Mouse (Mus musculus): ENCODE data around the gene Ssbp4. TPM values are rescaled to one million over a fixed set of nuclear protein-coding genes. Genes with fewer than 3 reads are reported as not detected.
A peak's percentile ranks its signal among the peaks of the same experiment; 100 is the strongest.
"Not testable (repeated sequence)": the region's sequence is repeated elsewhere in the genome, so short reads cannot be mapped to it uniquely, and the experiment has no call there.

Ssbp4 gene
- polyA plus RNA-seq, 1 experiment from 2014 or later: 62.4 TPM

GRCm38 (mm10) chr8:70597417-70598272 lies 11.0 kb downstream of the Ssbp4 start:
- Histone ChIP-seq H3K4me3 (replicated peaks) (peak overlapping the region; percentile 42), H3K4me1 (replicated peaks) (peaks cover 97% of the 10 kb centered on the region), H3K27me3 (no peaks in the 10 kb centered on the region), H3K9me3 (replicated peaks) (no peaks in the 10 kb centered on the region), H3K9ac (peak overlapping the region; percentile 51), H3K4me2 (peak overlapping the region; percentile 60), H3K27ac (no peak overlapping the region), H3K36me3 (peaks cover 59% of the 10 kb centered on the region)
- DNase-seq: no peak
- ATAC-seq (ENCODE audit: low read depth): no peak
- WGBS (ENCODE audit: insufficient replicate concordance): 62% methylated on average over 65 of the region's 68 CpGs

DNA sequence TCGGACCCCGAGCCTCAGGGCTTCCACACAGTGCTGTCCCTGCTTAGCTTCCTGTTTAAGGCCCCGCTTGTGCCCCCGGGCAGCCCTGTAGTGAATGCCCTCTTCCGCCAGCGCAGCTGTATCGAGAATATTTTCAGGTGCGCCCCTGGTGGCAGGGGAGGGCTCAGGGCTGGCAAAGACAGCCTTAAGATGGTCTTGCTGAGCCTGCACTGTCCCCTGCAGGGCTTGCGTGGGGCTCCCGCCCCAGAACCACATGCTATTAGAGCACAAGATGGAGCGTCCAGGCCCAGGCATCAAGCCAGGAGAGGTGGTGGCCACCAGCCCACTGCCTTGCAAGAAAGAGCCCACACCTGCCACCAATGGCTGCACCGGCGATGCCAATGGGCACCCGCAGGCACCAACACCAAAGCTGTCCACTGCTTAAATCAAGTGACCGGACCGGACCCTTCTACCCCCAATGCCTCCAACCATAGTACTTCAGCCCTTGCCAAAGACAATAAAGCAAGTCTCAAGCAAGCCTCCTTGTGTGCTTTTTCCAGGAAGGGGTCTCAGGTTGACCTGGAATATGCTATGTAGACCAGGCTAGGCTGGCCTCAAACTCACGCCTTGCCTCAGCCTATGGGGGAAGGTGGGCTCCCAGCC lies 11.8 kb downstream of the Ssbp4 start:
- Histone ChIP-seq H3K27me3 (no peaks in the 10 kb centered on the region), H3K36me3 (peaks cover 55% of the 10 kb centered on the region), H3K4me3 (replicated peaks) (no peak overlapping the region), H3K4me1 (replicated peaks) (peaks cover 96% of the 10 kb centered on the region), H3K4me2 (no peak overlapping the region), H3K27ac (no peak overlapping the region), H3K9ac (no peak overlapping the region), H3K9me3 (replicated peaks) (no peaks in the 10 kb centered on the region)
- DNase-seq (no peak), ATAC-seq (ENCODE audit: low read depth) (no peak)
- 81% methylated on average over 17 of the region's 17 CpGs for WGBS (ENCODE audit: insufficient replicate concordance)

GRCm38 (mm10) chr8:70596216-70596615 lies 12.5 kb downstream of the Ssbp4 start:
- H3K4me3 ChIP-seq (replicated peaks): no peak overlapping the region
- 90% methylated on average over 18 of the region's 18 CpGs for WGBS (ENCODE audit: insufficient replicate concordance)
- peaks cover 93% of the 10 kb centered on the region for H3K4me1 ChIP-seq (replicated peaks)
- ATAC-seq (ENCODE audit: low read depth): no peak
- peak overlapping the region; percentile 100 for H3K4me2 ChIP-seq
- H3K9me3 ChIP-seq (replicated peaks): no peaks in the 10 kb centered on the region
- DNase-seq: no peak
- peaks cover 59% of the 10 kb centered on the region for H3K36me3 ChIP-seq
- H3K27ac ChIP-seq: no peak overlapping the region
- no peaks in the 10 kb centered on the region for H3K27me3 ChIP-seq
- no peak overlapping the region for H3K9ac ChIP-seq

- no peak for DNase-seq
- peaks cover 62% of the 10 kb centered on the region for H3K36me3 ChIP-seq
- H3K9ac ChIP-seq: no peak overlapping the region
- peak overlapping the region; percentile 100 for H3K4me2 ChIP-seq
- peak overlapping the region; percentile 72 for H3K4me3 ChIP-seq (replicated peaks)
- no peaks in the 10 kb centered on the region for H3K27me3 ChIP-seq
- no peak for ATAC-seq (ENCODE audit: low read depth)
- peaks cover 89% of the 10 kb centered on the region for H3K4me1 ChIP-seq (replicated peaks)
- no peaks in the 10 kb centered on the region for H3K9me3 ChIP-seq (replicated peaks)
- WGBS (ENCODE audit: insufficient replicate concordance): 90% methylated on average over 12 of the region's 12 CpGs
- no peak overlapping the region for H3K27ac ChIP-seq
These were observed 12.9 kb downstream of the Ssbp4 start for GRCm38 (mm10) chr8:70595811-70596210.

DNA sequence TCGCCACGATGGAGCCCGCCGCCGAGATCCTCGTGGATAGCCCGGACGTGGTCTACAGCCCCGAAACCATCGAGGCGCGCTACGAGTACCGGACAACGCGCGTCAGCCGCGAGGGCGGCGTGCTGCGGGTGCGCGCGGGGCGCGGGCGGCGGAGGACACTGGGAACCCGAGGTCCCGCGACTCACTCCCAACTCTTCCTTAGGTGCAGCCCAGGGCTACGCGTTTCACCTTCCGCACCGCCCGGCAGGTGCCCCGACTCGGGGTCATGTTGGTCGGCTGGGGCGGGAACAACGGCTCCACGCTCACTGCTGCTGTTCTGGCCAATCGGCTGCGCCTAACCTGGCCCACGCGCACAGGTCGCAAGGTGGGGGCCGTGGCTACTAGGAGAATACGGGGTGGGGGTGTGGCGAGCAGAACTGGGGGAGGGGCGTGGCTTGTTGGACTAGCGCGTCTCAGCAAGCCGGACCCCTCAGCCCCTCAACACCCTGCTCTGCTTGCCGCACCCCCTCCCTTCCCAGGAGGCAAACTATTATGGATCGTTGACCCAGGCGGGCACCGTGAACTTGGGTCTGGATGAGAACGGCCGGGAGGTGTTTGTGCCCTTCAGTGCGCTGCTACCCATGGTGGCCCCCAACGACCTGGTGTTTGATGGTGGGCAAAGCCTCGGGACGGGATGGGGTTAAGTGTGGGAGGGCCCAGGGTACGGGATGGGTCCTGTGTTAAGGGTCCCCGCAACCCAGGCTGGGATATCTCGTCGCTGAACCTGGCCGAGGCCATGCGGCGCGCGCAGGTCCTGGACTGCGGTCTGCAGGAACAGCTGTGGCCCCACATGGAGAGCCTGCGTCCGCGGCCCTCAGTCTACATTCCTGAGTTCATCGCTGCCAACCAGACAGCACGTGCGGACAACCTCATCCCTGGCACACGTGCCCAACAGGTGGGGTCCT lies 13.8 kb downstream of the Ssbp4 start:
- DNase-seq (no peak), ATAC-seq (ENCODE audit: low read depth) (peak; percentile 3; the same call in 1 of the 2 replicates)
- Histone ChIP-seq H3K4me2 (peak overlapping the region; percentile 100), H3K4me1 (replicated peaks) (peaks cover 80% of the 10 kb centered on the region), H3K36me3 (peaks cover 68% of the 10 kb centered on the region), H3K27ac (peak overlapping the region; percentile 82), H3K9ac (peak overlapping the region; percentile 79), H3K4me3 (replicated peaks) (peak overlapping the region; percentile 72), H3K9me3 (replicated peaks) (no peaks in the 10 kb centered on the region), H3K27me3 (no peaks in the 10 kb centered on the region)
- 6% methylated on average over 82 of the region's 82 CpGs for WGBS (ENCODE audit: insufficient replicate concordance)

DNA sequence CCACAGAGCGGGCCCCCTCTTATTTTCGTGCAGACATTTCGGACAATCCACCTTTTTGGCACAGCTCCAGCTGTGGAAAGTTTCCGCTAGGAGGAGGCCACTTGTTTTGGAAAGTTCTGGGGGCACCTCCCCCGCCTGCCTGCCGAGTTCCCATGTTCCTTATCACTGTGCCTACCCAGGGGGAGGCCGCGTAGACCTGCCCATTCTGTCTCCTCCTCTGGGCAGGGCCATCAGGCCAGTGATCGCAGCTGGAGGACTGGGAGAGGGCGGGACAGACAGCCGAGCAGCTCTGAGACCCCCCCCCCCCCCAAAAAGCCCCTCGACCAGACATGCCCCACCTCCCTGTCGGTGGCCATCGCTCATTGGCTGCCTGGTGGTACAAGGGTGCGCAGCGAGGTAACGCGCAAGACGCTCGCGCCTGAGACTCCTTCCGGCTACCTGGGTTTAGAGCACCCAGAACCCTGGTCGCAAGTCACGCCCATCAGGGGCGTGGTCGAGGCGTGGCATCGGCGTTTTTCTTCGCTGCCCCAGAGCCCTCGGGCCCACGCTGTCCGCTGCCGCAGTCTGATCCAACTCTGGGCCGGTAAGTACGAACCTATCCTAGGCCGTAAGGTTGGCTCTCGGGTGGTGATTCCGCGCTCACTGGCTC lies 14.6 kb downstream of the Ssbp4 start, which contains the start of gene Isyna1:
TSS of gene Isyna1 (plus strand) at position 413 of the 649 bp plus-strand sequence.
- Histone ChIP-seq H3K4me1 (replicated peaks) (peaks cover 72% of the 10 kb centered on the region), H3K4me3 (replicated peaks) (peak within 1 kb of the TSS; percentile 72), H3K36me3 (peaks cover 68% of the 10 kb centered on the region), H3K9me3 (replicated peaks) (no peaks in the 10 kb centered on the region), H3K27me3 (no peaks in the 10 kb centered on the region), H3K4me2 (peak within 1 kb of the TSS; percentile 100), H3K27ac (peak within 1 kb of the TSS; percentile 82), H3K9ac (peak within 1 kb of the TSS; percentile 79)
- ATAC-seq (ENCODE audit: low read depth) (peak; percentile 88), DNase-seq (peak; percentile 83)
- WGBS (ENCODE audit: insufficient replicate concordance): under 1% methylated on average over 40 of the region's 40 CpGs

DNA sequence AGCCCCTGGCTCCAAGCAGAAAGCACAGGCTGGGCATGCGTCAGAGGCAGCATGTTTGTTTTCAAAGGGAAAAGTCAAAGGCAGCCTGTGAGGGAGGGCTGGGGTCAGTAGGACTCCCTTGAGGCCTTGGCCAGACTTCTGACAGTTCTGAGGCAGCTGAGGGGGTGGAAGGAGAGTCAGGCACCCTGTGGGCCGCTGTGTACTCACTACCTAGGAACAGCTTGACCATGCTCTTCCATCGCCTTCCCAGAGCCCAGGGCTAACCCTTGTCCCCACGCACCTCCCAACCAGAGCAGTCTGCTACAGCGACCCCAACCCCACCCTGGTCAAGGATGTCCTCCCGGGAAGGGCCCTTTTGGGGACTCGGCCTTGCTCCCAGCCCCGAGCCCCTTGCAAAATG lies 15.5 kb downstream of the Ssbp4 start:
- Histone ChIP-seq H3K9me3 (replicated peaks) (no peaks in the 10 kb centered on the region), H3K27ac (peak overlapping the region; percentile 82), H3K27me3 (no peaks in the 10 kb centered on the region), H3K9ac (peak overlapping the region; percentile 79), H3K36me3 (peaks cover 68% of the 10 kb centered on the region), H3K4me3 (replicated peaks) (peak overlapping the region; percentile 72; the same call in 1 of the 2 replicates), H3K4me1 (replicated peaks) (peaks cover 63% of the 10 kb centered on the region), H3K4me2 (peak overlapping the region; percentile 100)
- ATAC-seq (ENCODE audit: low read depth): no peak
- 67% methylated on average over 8 of the region's 8 CpGs for WGBS (ENCODE audit: insufficient replicate concordance)
- no peak for DNase-seq

DNA sequence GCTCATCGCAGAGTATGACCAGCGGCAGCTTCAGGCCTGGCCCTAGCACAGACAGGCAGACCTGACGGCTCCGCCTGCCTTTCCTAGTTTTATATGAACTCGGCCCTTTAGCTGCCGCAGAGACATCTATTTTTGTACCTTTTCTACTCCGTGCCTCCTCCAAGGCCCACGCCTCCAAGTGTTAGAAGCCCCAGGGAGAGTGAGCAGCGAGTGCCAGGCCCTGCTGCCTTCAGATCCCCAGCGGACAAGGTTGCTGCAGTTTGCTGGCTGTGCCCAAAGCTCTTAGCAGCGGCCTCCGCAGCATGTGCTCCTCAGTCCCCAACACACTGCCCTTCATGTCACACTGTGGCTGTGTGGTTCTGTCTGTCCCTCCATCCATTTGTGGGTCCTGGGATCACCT lies 17.1 kb downstream of the Ssbp4 start:
- DNase-seq (no peak), ATAC-seq (ENCODE audit: low read depth) (no peak)
- peaks cover 47% of the 10 kb centered on the region for H3K4me1 ChIP-seq (replicated peaks)
- H3K4me3 ChIP-seq (replicated peaks): no peak overlapping the region
- no peaks in the 10 kb centered on the region for H3K27me3 ChIP-seq
- peaks cover 68% of the 10 kb centered on the region for H3K36me3 ChIP-seq
- no peak overlapping the region for H3K27ac ChIP-seq
- H3K9me3 ChIP-seq (replicated peaks): no peaks in the 10 kb centered on the region
- whole genome bisulfite sequencing (ENCODE audit: insufficient replicate concordance): 86% methylated on average over 12 of the region's 12 CpGs
- H3K9ac ChIP-seq: no peak overlapping the region
- no peak overlapping the region for H3K4me2 ChIP-seq

- not testable (repeated sequence) for H3K27me3 ChIP-seq; H3K27ac ChIP-seq; H3K4me2 ChIP-seq; H3K9ac ChIP-seq; ATAC-seq (ENCODE audit: low read depth); DNase-seq; H3K4me3 ChIP-seq (replicated peaks); H3K9me3 ChIP-seq (replicated peaks)
- H3K4me1 ChIP-seq (replicated peaks): peaks cover 13% of the 10 kb centered on the region
- peaks cover 91% of the 10 kb centered on the region for H3K36me3 ChIP-seq
- WGBS (ENCODE audit: insufficient replicate concordance): 75% methylated on average over 4 of the region's 4 CpGs
These were observed 20.7 kb downstream of the Ssbp4 start for GRCm38 (mm10) chr8:70587955-70588354.

- DNase-seq (no peak), ATAC-seq (ENCODE audit: low read depth) (0 out of 2 replicates have a peak, but pooled peaks have one; percentile 2)
- H3K4me3 ChIP-seq (replicated peaks): no peak overlapping the region
- no peaks in the 10 kb centered on the region for H3K27me3 ChIP-seq
- no peaks in the 10 kb centered on the region for H3K4me1 ChIP-seq (replicated peaks)
- H3K9me3 ChIP-seq (replicated peaks): no peaks in the 10 kb centered on the region
- 43% methylated on average over 7 of the region's 7 CpGs for WGBS (ENCODE audit: insufficient replicate concordance)
- peaks cover 99% of the 10 kb centered on the region for H3K36me3 ChIP-seq
- H3K9ac ChIP-seq: no peak overlapping the region
- no peak overlapping the region for H3K27ac ChIP-seq
- H3K4me2 ChIP-seq: no peak overlapping the region
These were observed 23.4 kb downstream of the Ssbp4 start for GRCm38 (mm10) chr8:70585258-70585652.

All from liver, embryonic 13.5 days (tissue).